Mouse (Mus musculus) skeletal muscle tissue, adult 2 months (tissue): ENCODE measurements around the gene Wdr6.

Experiments
- DNase-seq: peaks from one replicate; pipeline ENCODE4 v3.0.0-alpha.2; 2012; ENCODE audit warnings: low read depth, low spot score

Gene Wdr6

GRCm38 (mm10) chr9:108525400-108525799, 53.1 kb downstream of the Wdr6 start:
- DNase-seq: no peak

- no peak for DNase-seq
These were observed 55.2 kb downstream of the Wdr6 start for GRCm38 (mm10) chr9:108523341-108523740.
